Mouse (Mus musculus): ENCODE results near the gene Ift43. TPM values are rescaled to one million over a fixed set of nuclear protein-coding genes. Genes with fewer than 3 reads are reported as not detected.

Gene Ift43
- total RNA-seq, 2 experiments from 2014 or later = not detected

DNA sequence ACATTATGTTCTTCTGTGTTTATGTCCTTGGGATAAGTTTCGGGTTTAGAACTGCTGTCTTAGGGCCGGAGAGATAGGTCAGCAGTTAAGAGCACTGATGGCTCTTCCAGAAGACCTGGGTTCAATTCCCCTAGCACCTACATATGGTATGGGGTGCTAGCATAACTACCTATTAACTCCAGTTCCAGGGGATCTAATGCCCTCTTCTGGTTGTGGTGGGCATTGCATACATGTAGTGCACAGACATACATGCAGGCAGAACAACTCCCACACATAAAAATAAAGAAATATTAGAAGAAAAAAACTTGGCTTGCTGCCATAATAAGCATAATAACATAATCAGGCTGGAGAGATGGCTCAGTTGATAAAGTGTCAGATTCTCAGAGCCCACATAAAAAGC is 28.3 kb downstream of the Ift43 start:
- 0 out of 2 replicates have a peak, but pooled peaks have one; percentile 47 for ATAC-seq (replicated peaks; ENCODE audit: low FRiP score, low TSS enrichment, poor library complexity, severe bottlenecking)

DNA sequence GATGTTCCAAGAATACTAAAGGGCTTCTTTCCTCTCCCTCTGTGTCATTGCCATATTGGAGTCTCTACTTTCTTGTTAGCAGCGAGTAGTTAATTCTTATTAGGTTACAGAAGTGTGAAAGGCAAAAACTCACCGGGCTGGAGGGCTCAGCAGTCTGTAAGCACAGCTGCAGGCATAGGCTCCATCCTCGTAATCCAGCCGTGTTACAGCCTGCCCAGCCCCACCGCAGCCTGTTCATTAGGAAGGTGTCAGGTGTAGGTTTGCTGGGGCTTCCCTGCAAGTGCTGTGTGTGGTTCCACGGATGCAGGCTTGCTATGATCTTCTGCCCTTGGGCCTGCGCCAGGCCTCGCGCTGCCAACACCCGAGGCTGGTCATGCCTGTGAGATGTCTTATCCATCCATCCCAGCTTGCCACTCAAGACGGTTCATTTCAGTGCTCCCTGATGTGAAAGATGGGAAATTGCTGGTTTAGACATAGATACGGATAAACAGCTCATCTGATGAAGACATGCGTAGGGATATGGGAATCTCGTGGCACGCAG is 34.0 kb downstream of the Ift43 start:
- no peak for ATAC-seq (replicated peaks; ENCODE audit: low FRiP score, low TSS enrichment, poor library complexity, severe bottlenecking)

DNA sequence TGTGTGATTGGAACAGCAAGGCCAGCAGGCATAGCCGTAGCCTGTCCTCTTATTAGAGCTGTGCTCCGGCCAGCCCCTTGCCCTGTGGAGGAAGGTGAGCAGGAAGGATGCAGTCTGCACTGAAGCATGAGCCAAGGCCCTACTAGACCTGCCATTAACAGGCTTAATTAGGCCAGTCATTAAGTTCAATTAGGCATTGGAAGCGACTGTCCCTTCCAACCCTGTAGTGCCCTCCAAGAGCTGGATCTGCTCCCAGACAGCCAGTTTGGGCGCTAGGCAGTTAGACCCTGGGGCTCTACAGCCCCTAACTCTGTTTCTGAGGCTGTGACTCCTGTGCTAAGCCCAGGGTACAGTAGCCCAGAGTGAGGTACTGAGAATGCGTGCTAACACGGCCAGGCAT is 41.7 kb downstream of the Ift43 start:
- ATAC-seq (replicated peaks; ENCODE audit: low FRiP score, low TSS enrichment, poor library complexity, severe bottlenecking) = no peak

DNA sequence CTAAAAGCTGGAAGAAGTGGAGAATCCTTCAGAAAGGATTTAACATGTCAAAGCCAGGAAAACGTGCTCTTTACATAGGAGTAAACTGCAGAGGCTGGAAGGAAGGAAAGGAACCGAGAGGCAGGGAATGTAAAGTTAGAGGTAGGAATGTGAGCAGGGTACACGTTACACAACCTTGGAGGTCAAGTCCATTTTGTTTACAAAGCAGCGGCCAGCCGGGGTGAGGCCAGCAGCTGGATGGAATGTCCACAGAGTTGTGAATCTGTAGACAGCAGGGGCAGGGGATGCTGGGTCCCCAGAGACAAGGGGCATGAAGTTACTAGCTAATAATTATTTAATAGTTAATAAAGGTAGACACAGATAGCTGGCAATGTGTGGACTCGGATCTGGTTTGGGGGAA is 45.8 kb downstream of the Ift43 start:
- no peak for ATAC-seq (replicated peaks; ENCODE audit: low FRiP score, low TSS enrichment, poor library complexity, severe bottlenecking)

DNA sequence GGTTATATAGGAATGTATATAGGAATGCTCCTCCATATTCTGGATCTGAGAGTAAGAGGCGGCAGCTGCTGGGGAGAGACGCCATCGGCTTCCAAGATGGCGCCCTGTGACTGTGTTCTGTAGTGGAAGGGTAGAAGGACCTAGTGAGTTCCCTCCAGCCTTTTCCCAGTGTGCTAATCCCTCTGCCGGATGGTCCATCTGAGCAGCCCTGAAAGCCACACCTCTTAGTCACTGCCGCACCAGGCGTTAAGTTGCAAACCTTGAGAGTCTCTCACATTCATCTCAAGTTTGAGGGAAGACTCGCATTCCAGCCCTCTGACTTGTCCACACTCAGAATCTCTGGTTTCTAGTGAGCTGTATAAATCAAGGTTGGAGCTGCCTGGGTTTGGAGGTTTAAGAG is 46.7 kb downstream of the Ift43 start:
- no peak for ATAC-seq (replicated peaks; ENCODE audit: low FRiP score, low TSS enrichment, poor library complexity, severe bottlenecking)

DNA sequence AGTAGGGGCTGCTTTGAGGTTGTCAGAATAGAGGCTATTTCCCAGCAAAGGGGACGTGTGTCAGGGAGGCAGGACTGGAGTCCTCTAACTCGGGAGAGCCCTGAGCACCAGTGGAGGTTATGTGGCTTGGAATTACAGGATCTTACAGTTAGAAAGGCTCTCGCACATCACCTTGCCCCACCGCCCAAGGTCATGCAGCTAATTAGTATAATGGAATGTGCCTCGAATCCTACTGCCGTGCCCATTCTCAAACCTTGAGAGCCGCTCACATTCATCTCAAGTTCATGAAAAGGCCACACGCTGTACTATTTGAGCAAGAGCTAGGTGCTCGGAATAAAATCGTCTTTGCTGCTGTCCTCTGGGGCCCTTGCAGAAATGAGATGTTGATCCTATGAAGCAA is 47.4 kb downstream of the Ift43 start:
- ATAC-seq (replicated peaks; ENCODE audit: low FRiP score, low TSS enrichment, poor library complexity, severe bottlenecking) = no peak

DNA sequence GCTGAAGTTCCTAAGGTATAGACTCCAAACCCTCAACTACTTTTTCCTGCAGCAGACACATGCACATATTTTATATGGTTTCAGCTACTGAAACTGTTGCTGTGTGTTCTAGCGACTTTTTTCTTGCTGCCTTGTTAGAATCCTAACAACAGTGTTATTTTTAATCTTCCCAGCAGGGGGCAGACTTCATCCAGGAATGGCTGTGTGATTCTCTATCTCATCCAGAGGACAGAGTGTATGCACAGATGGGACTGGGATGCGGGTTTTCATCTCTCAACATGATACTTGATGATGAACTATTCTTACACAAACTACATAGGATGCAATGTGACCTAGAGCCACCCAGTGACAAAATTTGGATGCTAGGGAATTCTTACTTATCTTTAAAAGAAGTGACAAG is 50.5 kb downstream of the Ift43 start:
- no peak for ATAC-seq (replicated peaks; ENCODE audit: low FRiP score, low TSS enrichment, poor library complexity, severe bottlenecking)

DNA sequence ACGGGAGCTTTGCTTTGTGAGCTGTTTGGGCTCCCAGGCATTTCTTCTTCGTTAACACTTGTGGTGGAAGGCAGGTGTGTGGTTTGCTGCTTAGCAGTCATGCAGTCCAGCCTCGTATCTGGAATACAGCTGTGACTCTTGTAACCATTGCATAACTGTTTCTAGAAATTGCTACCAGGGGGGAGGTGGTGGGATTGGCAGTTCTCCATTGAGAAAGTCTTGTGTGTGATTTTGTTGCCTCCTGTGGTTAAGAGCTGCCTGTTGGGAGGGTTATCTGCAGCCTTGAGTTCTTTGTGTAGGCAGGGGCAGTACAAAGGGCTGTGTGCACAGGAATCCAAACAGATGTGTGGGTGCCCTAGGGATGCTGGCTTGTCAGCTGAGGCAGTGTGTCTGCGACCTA is 53.4 kb downstream of the Ift43 start:
- no peak for ATAC-seq (replicated peaks; ENCODE audit: low FRiP score, low TSS enrichment, poor library complexity, severe bottlenecking)

DNA sequence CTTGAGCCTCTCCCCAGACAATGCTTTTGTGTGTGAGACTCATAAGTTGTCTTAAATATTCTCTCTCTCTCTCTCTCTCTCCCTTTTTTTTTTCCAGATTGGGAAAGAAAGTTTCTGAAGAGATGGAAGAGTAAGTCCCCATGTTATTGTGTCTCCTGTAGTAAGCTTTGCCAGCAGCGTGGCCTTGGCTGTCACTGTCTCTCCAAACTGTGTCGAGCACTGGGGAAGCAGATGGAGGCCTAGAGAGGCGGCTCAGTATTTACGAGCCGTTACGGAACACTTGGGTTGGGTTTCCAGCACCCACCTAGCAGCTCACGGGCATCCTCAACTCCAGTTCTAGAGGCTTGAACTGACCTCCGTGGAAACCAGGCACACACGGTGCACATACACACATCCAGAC is 56.4 kb downstream of the Ift43 start:
- ATAC-seq (replicated peaks; ENCODE audit: low FRiP score, low TSS enrichment, poor library complexity, severe bottlenecking) = no peak

DNA sequence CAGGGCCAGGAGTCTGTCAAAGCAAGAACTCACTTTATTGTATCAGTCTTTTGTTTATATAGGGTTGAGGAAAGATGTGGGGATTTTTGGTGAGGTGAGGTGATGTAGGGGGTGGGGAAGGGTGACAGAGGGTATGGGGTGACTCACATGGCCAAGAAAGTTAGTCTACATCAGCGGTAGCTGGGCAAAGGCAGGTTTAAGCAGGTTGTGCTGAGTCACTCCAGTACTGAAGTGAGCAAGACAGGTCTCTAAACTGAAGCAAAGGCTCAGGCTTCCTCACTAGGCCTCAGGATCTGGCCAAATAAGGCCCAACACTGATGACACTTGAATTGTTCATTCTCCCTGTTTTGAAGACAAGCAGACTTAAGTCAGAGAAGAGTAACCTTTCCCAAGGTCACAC is 60.0 kb downstream of the Ift43 start:
- ATAC-seq (replicated peaks; ENCODE audit: low FRiP score, low TSS enrichment, poor library complexity, severe bottlenecking) = no peak

DNA sequence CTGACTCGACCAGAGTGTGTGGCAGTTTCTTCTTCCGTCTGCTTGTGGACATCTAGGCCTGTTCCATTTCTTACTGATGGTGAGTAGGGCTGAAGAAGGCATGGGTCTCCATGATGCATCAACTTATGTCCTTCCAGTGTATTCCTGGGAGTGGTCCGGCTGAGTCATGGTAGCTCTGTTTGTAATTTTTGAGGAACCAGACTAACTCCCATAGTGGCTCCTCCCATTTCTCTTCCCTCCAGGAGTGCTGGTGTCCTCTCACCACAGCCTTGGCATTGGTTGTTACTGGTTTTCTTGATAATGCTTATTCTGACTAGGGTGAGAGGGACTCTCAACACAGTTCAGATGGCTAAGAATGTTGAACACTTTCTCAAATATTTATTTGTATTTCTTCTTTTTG is 63.9 kb downstream of the Ift43 start:
- no peak for ATAC-seq (replicated peaks; ENCODE audit: low FRiP score, low TSS enrichment, poor library complexity, severe bottlenecking)

DNA sequence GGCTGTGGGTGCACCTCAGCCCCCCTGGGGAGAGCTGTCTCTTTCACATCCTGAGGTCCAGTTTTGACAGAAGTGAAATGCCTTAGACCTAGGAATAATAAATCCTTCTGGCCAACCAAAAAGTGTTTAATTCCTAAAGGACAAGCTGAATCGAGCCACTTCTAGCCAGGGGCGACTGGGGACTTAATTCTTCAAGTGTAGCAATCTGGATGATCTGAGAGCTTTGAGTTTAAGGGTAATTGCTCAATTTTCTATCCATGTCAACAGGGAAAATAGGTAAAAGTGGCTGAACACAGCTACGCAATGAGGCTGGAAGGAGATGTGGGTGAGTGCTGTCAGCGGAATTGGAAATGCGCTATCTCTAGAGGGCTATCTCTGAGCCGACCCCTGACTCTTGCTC is 65.9 kb downstream of the Ift43 start:
- no peak for ATAC-seq (replicated peaks; ENCODE audit: low FRiP score, low TSS enrichment, poor library complexity, severe bottlenecking)

DNA sequence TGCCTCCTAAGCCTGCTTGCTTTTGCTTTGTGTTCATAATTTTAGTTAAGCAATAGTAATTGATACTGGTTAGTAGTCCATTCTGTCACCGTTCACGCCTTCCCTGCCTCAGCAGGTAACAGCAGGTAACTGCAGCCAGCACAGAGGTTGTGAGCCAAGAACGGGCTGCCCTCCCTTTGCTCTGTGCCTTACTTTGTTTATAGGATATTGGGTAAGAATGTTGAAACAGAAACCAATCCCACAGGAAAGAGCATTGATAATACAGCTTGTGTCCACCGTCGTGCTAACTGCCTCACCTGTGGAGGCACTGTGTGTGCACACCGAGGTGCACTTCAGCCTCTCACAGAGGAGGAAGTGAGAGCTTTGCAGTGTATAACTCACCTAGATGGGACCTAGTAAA is 66.7 kb downstream of the Ift43 start:
- no peak for ATAC-seq (replicated peaks; ENCODE audit: low FRiP score, low TSS enrichment, poor library complexity, severe bottlenecking)

DNA sequence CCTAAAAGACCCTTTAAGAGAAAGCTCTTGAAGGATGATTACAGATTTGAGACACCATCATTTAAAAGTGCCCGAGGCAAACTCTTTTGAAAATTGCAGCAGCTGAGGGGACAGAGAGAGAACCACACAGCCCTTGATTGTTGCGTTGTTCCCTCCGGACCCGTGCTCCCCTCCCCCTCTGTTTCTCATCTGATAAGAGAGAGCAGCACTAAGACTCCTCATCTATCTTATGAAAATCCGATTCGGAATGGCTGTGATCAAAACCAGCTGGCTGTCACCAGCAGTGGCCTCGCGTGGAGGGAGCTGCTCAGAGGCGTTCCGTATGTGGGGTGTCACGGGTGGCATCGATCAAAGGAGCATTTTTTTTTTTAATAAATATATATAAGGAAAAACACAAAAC is 69.6 kb downstream of the Ift43 start:
- ATAC-seq (replicated peaks; ENCODE audit: low FRiP score, low TSS enrichment, poor library complexity, severe bottlenecking) = no peak

DNA sequence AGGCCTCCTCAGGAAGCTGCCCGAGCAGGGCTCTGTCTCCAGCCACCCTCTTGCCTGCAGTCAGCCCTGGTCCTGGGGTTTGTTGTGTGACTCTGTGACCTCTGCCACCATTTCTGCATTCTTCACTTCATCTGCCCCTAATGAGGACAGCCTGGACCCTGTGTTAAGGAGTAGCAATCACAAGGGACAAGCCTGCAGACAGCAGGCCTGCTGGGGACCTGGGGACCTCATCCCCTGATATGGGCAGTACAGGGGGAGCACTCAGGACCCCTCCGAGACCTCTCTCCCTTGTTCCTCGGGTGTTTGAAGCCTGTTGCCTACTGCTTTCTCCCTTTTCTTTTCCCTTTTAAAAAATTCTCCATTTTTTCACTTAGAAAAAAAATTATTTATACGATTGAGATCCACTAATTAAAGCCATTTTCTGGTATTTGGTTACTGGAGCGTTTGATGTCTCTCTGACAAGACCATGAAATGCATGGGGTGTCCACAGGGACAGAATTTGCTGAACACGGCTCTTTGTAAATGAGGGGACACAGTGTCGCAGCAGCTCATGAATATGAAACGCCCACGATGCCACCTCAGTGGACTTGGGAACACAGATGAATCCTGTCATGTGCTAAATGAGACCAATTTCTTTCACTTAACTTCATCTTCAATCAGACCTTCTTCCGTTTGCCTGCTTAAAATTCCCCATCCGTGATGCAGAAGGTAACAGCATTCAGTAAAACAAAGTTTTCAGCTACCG is 71.0 kb downstream of the Ift43 start:
- no peak for ATAC-seq (replicated peaks; ENCODE audit: low FRiP score, low TSS enrichment, poor library complexity, severe bottlenecking)

DNA sequence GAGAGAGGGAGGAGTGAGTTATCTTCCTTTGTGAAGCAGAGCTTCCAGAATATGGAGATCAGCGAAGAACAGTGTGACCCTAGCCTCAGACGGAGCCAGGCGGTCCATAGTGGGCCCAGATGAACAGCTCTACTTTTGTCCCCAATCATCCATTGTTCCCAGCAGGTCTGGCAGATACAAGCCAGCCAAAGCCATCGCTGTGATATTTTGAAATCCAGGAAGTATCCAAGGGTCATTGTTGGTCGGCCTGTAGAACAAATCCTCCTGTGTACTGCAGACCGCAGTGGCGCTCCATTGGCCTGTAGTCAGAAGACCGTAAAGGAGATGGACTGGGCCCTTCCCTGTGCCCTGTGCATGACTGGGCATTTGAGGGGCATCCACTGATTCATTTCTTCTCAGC is 72.8 kb downstream of the Ift43 start:
- ATAC-seq (replicated peaks; ENCODE audit: low FRiP score, low TSS enrichment, poor library complexity, severe bottlenecking) = no peak

DNA sequence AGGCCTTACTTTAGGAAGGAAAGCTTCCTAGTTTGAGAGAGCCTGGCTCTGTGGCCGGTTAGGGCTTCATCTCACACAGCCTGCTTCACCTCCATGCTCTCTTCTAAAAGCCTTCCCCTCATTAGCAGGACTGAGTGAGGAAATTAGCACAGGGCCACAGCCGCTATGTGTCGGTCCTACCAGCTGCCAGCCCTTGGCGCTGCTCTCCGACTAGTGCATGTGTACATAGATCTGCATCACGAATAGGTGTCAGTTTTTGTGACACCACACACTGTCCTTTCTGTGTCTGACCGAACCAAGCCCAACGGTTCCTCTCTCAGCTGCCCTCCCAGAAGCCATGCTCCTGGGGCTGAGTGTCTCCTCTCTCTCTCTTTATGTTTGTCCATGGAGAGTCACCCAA is 74.8 kb downstream of the Ift43 start:
- no peak for ATAC-seq (replicated peaks; ENCODE audit: low FRiP score, low TSS enrichment, poor library complexity, severe bottlenecking)

DNA sequence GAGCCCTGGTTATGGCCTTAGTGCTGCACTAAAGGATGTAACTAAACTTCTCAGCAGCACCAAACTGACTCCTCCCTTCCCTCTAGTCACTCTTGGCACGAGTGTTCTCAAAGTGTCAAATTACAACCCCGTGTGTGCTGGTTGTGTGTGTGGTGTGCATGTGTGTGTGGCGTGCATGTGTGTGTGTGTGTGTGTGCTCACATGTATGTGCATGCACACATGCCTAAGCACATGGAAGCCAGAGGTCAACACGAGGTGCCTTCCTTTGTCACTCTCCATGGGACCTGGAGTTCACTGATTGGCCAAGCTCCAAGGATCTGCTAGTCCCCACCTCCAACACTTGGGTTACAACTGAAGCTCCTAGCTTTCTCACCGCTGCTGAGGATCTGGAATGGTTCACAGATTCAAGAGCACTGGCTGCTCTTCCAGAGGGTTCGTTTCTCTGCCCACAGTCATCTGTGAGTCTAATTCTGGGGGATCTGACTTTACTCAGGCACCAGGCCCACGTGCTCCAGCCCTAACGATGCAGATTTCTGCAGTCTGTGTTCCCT is 75.6 kb downstream of the Ift43 start:
- ATAC-seq (replicated peaks; ENCODE audit: low FRiP score, low TSS enrichment, poor library complexity, severe bottlenecking) = no peak

DNA sequence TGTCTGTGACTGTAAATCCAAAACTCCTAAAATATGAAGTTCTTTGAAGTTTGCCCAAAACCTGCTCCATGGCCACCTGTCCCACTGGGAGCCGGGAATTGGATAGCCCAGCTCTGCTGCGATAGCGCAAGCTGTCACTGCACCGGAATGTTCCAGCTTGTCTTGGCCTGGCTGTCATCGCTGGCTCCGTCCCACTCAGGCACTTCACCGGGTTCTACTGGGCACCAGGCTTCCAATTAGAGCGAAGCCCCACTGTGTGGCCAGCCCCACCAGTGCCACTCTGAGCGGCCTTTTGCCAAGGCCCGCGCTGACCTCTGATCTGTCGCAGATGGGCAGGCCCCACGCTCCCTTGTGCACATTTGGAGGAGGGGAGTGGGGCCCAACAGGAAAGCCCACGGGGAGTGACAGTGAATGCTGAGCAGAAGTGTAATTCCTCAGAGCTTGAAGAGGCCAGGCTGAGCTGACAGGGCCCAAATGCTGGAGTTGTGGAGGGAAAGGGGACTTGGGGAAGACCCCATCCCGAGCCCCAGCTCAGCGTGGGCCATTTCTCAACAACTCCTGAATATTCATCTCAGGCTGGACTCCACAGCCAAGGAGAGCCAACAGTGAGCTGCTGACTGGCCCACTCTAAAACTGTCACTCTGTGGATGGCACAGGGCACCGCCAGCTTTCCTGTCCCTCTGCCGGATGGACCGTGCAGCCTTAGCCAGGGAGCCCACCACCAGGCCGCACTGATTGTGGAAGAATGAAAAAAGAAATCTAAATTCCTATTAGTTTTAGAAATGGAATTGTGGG is 76.5 kb downstream of the Ift43 start:
- no peak for ATAC-seq (replicated peaks; ENCODE audit: low FRiP score, low TSS enrichment, poor library complexity, severe bottlenecking)

DNA sequence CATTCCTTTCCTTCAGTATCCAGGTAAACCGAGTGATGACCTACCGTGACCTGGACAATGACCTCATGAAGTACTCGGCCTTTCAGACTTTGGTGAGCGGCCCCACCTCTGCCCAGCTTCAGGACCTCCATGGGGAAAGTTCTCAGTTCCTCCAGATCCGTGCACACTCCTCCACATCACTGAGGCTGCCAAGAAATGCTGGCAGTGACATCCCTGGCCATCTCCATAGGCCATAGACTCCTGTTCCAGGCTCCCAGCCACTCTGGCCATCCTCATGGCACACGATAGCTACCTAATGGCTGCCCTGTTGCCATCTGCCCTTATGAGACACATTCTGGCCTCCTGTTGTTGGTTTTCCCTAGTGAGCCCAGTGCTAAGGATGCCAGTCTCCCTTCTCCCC is 79.1 kb downstream of the Ift43 start:
- ATAC-seq (replicated peaks; ENCODE audit: low FRiP score, low TSS enrichment, poor library complexity, severe bottlenecking) = no peak

DNA sequence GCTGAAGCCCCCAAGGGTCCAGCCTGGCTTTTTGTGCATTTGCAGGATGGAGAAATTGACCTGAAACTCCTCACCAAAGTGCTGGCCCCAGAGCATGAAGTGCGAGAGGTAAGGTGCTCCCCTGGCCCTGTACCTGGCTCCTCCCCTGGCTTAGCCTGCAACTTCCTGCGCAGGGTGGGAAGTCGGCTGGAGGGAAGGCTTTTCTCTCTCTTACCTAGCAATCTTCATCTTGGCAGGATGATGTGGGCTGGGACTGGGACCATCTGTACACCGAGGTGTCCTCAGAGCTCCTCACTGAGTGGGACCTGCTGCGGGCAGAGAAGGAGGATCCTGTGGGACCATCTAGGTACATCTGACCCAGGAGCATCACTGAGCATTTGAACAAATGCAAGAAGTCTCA is 79.6 kb downstream of the Ift43 start:
- ATAC-seq (replicated peaks; ENCODE audit: low FRiP score, low TSS enrichment, poor library complexity, severe bottlenecking) = no peak
